Mouse (Mus musculus) stomach, embryonic 14.5 days (tissue): Measurements from ENCODE around the gene Itga5. TPM values are rescaled to one million over a fixed set of nuclear protein-coding genes. Genes with fewer than 3 reads are reported as not detected.

ENCODE experiments used
- ATAC-seq: fragments of 200-750 bp; cut with Nextera tagmentation; 2 replicates; pipeline ENCODE4 v1.8.0; 2017; ENCODE audit warnings: low read depth, moderate TSS enrichment; ENCODE audit not compliant: insufficient number of reproducible peaks, insufficient read depth, low FRiP score
- H3K27ac ChIP-seq: fragments of 300-500 bp; sonication (generic); 2 replicates; pipeline ENCODE4 v1.5.1; 2014; ENCODE audit warnings: mild to moderate bottlenecking, low read length, moderate library complexity, mixed read lengths
- H3K27me3 ChIP-seq: fragments of 300-500 bp; sonication (generic); 2 replicates; pipeline ENCODE4 v1.6.1; 2014; ENCODE audit warnings: low read length, control low read depth, mixed read lengths; ENCODE audit not compliant: control insufficient read depth, insufficient read depth
- H3K36me3 ChIP-seq: fragments of 300-500 bp; sonication (generic); 2 replicates; pipeline ENCODE4 v1.6.1; 2014; ENCODE audit warnings: mild to moderate bottlenecking, control low read depth, low read length, moderate library complexity, mixed read lengths; ENCODE audit not compliant: control insufficient read depth, insufficient read depth
- H3K4me1 ChIP-seq: fragments of 300-500 bp; sonication (generic); 2 replicates; pipeline ENCODE4 v1.6.1; 2014; ENCODE audit warnings: low read length, control low read depth, mixed read lengths; ENCODE audit not compliant: control insufficient read depth, insufficient read depth
- H3K4me2 ChIP-seq: fragments of 300-500 bp; sonication (generic); replicated peaks from 2 replicates; pipeline ENCODE4 v1.6.1; 2014; ENCODE audit warnings: low read depth, low read length, control low read depth
- H3K4me3 ChIP-seq: fragments of 300-500 bp; sonication (generic); 2 replicates; pipeline ENCODE4 v1.5.1; 2014; ENCODE audit warnings: low read depth, low read length, control low read depth
- H3K9ac ChIP-seq: fragments of 300-500 bp; sonication (generic); replicated peaks from 2 replicates; pipeline ENCODE4 v1.6.1; 2014; ENCODE audit warnings: low read depth, mild to moderate bottlenecking, control low read depth, low read length, moderate library complexity, mixed read lengths
- H3K9me3 ChIP-seq: fragments of 300-500 bp; sonication (generic); 2 replicates; pipeline ENCODE4 v1.6.1; 2016; ENCODE audit warnings: low read depth, low read length, control low read depth; ENCODE audit not compliant: control insufficient read depth
- WGBS: fragments of 180-500 bp; shearing (Covaris S2); extraction: QIAGEN DNeasy Blood & Tissue Kit; methylation state at CpG from one replicate; pipeline ENCODE4 v1.1.7; 2014; 5-methylcytosine and 5-hydroxymethylcytosine counted together
- microRNA-seq: library from miRNA; unstranded; fragments of <30 nt; microRNA quantifications from one replicate; pipeline ENCODE4, GENCODE M21; 2016
- polyA plus RNA-seq: library from polyadenylated mRNA; unstranded; fragments of >200 nt; fragmentation: Nextera tagmentation; extraction: Ambion mirVana; gene quantifications from 2 replicates; pipeline ENCODE4 v1.2.1, GENCODE M21; 2014

The Itga5 gene
- polyA plus RNA-seq, 1 experiment from 2014 or later: 67.5 TPM

DNA sequence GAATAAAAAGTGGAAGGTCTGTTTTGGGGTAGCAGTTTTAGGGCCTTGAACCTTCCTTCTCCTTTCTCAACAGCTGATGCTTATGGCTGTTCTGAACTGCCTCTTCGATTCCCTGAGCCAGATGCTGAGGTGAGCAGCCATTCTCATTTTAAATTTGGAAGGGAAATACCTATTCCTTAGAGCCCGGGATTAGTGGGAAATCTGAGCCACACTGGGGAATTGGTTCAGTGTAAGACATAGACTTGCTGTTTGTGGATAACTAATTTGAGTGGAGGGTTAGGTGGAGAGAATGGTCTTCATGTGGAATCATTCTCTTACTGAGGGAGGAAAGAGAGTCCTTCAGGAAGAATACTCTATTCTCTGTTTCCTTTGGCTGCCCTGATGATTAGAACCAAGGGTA is 71.9 kb downstream of the Itga5 start:
- Histone ChIP-seq H3K9ac (no peak overlapping the region), H3K4me3 (no peak overlapping the region), H3K9me3 (no peaks in the 10 kb centered on the region), H3K27me3 (no peaks in the 10 kb centered on the region), H3K4me1 (peaks cover 14% of the 10 kb centered on the region), H3K27ac (no peak overlapping the region), H3K4me2 (no peak overlapping the region), H3K36me3 (peaks cover 58% of the 10 kb centered on the region)
- ATAC-seq: no peak
- 82% methylated on average over 2 of the region's 2 CpGs for WGBS

Small RNA genes lying within 50 kb of the gene (microRNA-seq; reads per million reads assigned to microRNA genes)
- gene Mir6963: not detected

Other genes with a start within 250 kb of the Itga5 start
- 21.4 and 22.2 TPM in 2 replicates for gene Smug1, start 199.7 kb downstream of the Itga5 start, polyA plus RNA-seq
- 141 and 154 TPM in 2 replicates for gene Cbx5, start 126.9 kb downstream of the Itga5 start, polyA plus RNA-seq
- gene Hnrnpa1, start 126.3 kb downstream of the Itga5 start, polyA plus RNA-seq: 852 and 906 TPM in 2 replicates
- gene Nfe2, start 108.4 kb downstream of the Itga5 start, polyA plus RNA-seq: 1.9 and 2.0 TPM in 2 replicates
- 281 and 289 TPM in 2 replicates for gene Copz1, start 94.0 kb downstream of the Itga5 start, polyA plus RNA-seq
- gene Gpr84, start 56.2 kb downstream of the Itga5 start, polyA plus RNA-seq: 0.24 and 0.46 TPM in 2 replicates
- 11.1 and 11.7 TPM in 2 replicates for gene Zfp385a, start 26.7 kb downstream of the Itga5 start, polyA plus RNA-seq
- gene Gtsf1, start 63.7 kb upstream of the Itga5 start, polyA plus RNA-seq: not detected in 2 replicates
- gene Gtsf2, start 81.7 kb upstream of the Itga5 start, polyA plus RNA-seq: not detected in 2 replicates
- gene Nckap1l, start 87.0 kb upstream of the Itga5 start, polyA plus RNA-seq: 3.1 and 3.2 TPM in 2 replicates
- gene Pde1b, start 136.3 kb upstream of the Itga5 start, polyA plus RNA-seq: 15.4 and 15.8 TPM in 2 replicates
- gene Ppp1r1a, start 171.2 kb upstream of the Itga5 start, polyA plus RNA-seq: 12.9 and 17.4 TPM in 2 replicates
- gene Glycam1, start 198.3 kb upstream of the Itga5 start, polyA plus RNA-seq: not detected in 2 replicates